Mouse (Mus musculus) thymus, postnatal 4 days (tissue): ENCODE data around the gene Map6d1.
A peak's percentile ranks its signal among the peaks of the same experiment; 100 is the strongest.

Experiments
- DNase-seq: peaks from one replicate; pipeline ENCODE4 v3.0.0; 2021

Map6d1 gene

DNA sequence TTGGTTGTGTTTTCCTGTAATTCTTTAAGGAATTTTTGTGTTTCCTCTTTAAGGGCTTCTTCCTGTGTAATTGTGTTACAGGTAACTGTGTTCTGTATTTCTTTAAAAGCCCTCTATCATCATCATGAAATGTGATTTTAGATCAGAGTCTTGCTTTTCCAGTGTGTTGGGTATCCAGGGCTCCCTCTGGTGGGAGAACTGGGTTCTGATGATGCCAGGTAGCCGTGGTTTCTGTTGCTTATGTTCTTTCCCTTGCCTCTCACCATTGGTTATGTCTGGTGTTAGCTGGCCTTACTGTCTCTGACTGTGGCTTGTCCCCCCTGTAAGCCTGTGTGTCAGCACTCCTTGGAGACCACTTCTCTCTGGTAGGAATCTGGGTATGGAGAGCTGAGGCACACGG lies 55.8 kb downstream of the Map6d1 start:
- peak; percentile 49 for DNase-seq
